Mouse (Mus musculus) telencephalon, adult 2 months (tissue): Measurements from ENCODE around the gene Samd14.

Experiments used
- DNase-seq: peaks from one replicate; pipeline ENCODE4 v3.0.0-alpha.2; 2011; ENCODE audit warnings: low read depth, low spot score

Gene Samd14

DNA sequence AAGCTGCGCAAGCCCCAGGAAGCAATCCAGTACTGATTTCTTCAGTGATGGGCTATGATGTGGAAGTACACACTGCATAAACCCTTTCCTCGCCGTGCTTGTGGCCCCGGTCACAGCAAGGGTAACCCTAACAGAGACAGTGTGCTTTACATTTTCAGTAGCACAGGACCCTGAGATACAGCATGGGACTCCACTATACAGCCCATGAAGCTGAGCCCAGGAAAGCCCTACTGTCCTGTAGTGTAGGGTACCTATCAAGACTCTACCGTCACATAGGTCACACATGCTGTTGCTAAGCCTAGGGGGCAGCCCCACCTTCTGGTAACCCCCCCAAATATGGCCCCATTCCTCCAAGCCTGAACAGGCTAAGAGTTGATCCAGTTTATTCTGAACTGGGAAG, 26.8 kb downstream of the Samd14 start:
- no peak for DNase-seq

DNA sequence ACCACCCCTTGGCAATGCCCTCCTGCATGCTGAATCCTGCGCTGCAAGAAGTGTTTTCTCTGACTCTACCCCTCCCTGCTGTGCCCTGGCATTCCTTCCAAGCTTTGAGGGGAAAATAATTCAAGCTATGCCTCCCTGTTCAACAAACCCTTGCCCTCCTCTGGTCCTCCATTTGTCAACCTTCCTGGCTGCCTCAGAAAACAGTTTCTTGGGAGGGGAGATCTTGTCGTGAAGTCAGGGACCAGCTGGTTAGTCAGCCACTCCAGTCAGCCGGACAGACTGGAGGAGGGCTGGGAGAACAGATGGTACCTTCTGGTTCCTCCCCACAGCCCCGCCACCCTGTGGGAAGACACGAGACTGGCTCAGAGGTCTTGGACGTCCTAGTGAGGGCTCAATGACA, 27.6 kb downstream of the Samd14 start:
- DNase-seq, result peak; percentile 35

DNA sequence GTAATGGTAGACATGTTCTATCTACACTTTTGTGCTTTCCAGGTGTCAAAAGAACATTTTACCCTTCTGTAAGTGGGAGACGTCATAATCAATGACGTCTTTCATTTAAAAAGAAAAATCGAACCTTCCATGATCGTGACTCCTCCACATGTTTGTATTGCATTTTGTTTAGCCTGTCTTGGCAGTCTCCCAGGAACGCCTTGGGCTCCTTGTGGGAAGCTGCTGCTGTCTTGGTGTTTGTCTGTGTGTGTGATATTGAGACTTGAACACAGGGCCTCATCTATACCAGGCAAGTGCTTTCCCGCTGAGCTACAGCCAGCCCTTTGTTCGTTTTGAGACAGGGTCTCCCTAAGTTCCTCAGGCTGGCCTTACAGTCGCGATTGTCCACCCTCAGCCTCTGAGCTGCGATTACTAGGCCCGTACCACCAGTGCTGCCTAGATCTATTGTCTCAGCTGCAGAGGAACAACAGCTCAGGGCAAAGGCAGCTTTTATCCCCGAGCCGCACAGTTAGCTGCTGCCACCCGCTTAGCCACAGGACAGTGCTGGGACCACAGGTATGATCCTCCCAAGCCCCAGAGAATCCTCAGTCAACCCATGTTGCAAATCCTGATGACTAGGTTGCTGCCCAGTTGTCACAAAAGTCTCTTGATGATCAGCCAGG, 28.6 kb downstream of the Samd14 start:
- DNase-seq, result peak; percentile 23

DNA sequence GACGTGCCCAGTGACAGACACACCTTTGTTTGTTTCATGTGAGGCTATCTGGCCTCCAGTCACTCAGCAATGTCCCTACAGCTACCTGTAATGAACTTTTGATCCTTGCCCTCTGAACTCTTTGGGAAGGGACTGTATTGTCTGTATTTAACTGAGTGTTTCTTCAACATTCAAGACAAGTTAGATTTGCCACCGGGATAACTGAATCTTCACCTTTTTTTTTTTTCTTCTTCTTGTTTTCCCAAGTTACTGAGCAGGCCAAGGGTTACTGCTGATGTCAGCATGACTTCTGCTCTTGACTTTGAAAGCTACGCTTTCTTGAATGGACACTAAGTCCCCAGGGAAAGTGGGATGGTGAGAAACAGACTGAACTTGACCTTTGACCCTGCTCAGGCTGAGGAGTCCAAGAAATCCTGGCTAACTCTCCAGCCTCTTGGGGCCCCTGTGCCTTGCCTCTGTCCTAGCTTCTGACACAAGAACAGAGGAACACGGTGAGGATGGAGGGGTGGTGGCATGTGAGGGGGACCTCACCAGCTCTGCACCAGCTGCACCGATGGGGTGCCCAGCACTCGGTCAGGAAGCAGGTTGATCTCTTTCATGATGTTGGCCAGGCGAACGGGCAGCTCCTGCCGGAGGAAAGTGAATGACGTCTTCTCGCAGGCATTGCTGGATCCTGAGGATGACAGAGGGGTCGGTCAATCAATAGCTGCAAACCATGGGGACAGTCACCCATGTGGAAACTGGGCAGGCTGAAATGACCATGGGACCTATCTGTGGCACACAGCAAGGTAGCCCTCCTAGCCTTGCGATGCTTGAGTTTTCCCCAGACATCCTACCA, 29.4 kb downstream of the Samd14 start:
- no peak for DNase-seq

DNA sequence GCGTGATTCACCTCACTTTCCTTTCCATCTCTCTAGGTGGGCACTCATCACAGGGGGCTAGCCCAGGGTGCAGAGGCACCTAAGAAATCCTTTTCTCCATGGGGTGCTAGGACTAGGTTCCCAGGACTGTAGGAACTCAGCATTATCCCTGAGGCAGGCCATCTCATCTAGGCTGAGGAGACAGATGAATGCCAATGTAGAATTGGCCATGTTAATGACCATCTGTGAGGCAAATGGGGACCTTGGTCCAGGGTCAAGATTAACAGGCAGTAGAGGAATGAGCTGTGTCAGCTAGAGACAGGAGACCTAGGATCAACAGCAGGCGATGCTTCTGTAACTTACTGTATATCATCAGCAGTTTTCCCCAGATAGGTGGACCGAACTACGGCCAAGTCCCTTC, 30.1 kb downstream of the Samd14 start:
- no peak for DNase-seq

DNA sequence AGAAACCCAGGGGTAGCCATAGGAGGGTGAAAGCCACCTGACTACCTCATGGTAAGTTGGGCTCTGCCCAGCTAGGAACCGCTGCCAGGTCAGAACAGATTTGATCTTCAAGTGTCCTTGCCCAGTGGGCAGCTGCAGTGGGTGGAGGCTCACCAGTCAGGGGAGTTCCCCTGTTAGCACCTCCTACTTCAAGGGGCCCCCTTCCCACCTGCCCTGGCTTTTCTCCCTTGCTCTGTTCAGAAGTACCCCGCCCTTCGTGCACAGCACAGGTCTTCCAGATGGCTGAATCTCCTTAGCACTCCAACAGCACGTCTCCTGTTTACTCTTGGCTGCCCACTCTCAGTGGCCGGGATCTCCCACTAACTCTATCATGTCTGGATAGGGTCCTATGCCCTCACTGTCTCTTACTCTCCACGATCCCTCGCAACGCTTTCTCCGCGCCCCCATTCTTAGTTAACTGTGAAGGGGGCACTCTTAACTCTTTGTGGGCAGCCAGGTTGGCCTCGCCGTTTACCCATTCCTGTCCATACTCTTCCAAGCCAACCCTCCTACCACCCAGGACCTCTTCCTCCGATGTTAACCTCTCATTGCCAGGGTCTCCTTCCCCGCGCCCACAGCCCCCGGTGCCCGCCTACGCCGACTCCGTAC, 30.9 kb downstream of the Samd14 start:
- DNase-seq, result peak; percentile 23

DNA sequence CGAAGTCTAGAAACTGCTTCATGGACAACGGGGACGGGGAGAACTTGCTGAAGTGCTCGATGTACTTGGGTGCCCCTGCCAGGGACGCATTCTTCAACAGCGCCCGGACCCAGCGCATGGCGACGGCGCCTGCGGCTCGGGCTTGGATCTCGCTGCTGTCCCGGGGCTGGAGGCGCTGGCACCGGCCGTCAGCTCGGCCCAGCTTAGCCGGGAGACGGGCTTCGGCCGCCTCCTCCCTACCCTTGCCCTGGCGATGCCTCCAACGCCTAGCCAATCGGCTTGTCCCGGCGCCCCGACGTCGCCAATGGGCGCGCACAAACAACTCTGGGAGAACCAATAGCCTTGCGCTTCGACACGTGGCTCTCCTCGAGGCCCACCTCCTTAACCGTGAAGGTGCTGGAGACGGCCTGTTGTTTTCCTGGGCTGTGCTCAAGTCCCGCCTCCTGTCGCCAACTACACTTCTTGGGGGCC, 31.5 kb downstream of the Samd14 start, which contains the start of gene Pdk2:
TSS of gene Pdk2 (minus strand) at position 216 of the 471 bp plus-strand sequence.
- peak; percentile 97 for DNase-seq

DNA sequence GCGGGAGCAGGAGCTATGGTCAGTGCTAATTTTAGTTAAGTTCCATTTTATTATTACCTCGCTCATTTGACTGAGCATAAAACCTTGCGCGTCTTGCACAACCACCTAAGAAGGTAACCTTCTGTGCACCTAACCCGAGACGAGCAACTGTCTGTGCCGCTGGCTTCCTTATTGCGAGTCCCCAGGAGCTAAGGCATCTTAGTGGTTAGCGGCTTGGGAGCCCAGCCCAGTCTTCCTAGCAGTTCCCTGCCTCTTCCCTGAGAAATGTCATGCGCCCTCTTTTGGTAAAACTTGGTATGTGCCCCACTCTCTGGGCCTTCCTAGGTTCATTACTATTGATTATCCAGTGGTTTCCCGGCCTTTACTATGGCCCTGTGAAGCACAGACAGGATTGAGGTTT, 32.4 kb downstream of the Samd14 start:
- DNase-seq, result peak; percentile 82

DNA sequence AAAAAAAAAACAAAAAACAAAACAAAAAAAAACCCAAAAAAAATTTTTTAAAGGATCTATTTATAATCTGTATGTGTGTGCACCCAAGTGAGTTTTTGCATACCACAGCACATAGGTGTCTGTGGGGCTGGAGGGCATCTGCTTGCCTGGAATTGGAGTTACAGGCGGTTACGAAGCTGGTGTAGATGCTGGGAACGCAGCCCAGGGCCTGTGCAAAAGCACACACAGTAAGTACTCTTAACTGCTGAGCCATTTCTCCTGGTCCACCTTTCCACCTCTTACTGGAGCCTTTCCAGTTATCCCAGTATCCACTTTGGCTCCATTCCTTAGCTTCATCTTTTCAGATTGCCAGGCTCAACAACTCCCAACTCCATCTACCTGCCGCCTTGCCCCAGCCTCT, 33.4 kb downstream of the Samd14 start:
- no peak for DNase-seq

DNA sequence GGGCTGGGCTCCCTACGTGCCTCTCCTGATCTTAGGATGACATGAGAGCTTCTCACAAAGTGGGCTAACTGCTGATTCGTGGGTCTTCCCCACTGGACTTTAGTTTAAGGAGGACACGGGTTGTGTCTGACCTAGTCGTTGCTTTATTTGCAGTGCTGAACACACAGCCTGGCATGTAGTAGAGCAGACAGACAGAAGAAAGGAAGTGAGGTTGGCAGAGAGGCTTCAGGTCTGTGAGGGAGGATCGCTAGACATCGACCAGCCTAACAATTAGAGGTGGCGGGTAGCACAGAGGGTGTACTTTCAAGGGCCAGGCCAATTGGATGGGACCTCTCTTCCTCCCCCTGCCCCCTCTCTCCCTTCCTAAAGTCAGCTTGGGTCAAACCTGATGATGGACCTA, 33.9 kb downstream of the Samd14 start:
- no peak for DNase-seq

DNA sequence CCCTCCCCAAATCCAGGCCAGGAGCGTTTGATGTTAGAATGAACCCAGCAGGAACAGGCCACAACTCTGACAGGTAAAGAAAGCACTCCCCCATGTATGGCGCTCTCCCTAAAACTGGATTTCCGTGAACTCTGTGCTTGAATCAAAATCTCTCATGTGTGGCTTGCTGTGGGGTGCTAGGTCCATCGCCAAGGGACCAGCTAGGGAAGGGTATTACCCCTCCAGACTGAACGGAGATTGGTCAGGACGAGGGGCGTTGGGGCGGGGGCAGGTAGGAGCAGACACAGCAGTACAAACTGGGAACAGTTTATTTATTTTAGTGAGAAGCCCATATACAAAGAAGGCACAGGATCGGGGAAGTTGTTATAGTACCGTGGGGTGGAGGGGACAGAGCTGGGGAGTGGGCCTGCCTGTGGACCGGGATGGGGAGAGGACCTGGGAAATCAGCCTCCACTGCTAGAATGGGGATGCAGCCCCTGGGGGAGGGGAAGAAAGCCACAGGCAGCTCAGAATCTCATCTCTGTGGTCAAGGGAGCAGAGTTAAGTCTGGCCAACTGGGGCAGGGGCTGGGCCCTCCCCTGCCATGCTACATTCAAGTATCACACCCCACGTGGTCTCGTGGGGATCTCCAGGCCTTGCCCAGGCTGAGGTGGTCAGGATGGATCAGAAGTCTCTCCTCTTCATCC, 34.6 kb downstream of the Samd14 start:
- DNase-seq, result no peak

DNA sequence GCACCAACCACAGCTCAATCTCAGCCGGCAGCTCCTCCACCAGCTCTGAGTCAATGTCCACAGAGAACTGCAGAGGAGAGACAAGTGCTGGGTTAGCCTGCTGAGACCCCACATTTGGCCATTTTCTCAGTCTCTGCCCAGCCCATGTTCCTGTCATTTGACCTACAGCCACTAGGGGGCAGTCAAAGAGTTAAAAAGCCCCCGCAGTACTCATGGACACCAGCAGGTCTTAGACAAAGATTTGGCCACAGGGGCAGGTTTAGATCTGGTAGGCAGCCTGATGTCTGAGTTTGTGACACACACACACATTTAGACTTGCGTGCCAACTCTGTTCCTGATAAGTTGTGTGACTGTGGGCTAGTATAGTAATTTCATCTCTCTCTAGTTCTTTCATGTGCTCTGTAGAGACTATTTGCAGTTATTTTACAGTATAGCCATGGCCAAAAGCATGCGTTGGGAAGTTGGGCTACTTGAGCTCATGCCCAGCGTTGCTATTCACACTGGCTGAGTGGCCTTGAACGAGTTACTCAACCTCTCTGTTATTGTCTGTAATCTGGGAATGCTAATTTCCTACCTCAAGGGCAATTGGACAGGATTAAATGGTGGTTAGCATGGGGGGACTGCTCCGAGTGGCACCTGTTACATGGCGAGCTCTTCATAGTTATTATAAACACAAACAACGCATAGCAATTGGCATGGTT, 37.5 kb downstream of the Samd14 start:
- no peak for DNase-seq

DNA sequence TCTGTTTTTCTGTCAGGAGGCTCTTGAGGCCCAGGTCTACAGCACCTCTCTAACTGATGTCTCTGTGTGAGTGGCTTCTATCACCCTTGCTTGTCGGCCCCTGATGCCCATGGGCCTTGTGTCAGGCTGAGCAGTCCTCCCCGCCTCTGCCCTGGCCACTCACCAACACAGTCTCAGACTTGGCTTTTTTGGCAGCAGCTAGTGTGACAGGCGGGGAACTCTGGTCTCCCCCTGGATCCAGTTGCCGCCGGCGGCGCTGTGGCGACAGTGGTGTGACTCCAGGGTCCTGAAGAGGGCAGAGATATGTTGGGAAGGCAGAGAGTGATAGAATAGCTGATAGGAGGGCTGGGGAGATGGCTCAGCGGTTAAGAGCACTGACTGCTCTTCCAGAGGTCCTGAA, 43.4 kb downstream of the Samd14 start:
- no peak for DNase-seq

DNA sequence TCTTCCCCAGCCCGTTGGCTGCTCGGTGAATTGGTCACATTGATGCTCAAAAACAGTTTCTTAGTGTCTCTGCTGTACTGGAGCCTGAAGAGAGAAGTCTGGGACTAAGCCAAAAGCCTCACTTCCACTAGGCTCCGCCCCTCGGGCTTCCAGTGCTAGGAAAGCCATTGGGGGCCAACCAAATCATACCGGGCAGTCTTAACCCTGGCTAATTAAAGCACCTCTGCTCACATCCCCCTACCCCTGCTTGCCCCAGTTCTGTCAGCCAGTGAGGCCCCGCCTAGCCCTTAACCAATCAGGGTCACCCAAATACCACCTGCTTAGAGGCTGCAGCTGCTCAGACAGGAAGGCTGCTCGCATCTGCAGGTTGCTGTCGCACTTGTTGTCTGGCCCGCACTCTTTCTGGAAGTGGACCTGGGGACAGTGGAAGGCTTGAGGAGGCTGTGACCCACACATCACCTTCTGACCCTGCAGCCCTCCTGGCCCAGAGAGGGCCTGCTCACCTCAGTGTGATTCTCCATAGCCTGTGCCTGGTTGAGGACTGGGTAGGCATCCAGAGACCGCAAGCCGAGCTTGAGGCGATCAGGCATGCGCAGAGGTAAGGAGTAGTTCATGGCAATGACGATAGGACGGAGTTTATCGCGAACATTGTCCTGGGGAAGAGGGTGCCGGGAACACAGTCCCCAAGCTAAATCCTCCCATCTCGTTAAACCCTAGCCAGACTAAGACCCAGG, 47.3 kb downstream of the Samd14 start:
- DNase-seq, result no peak

DNA sequence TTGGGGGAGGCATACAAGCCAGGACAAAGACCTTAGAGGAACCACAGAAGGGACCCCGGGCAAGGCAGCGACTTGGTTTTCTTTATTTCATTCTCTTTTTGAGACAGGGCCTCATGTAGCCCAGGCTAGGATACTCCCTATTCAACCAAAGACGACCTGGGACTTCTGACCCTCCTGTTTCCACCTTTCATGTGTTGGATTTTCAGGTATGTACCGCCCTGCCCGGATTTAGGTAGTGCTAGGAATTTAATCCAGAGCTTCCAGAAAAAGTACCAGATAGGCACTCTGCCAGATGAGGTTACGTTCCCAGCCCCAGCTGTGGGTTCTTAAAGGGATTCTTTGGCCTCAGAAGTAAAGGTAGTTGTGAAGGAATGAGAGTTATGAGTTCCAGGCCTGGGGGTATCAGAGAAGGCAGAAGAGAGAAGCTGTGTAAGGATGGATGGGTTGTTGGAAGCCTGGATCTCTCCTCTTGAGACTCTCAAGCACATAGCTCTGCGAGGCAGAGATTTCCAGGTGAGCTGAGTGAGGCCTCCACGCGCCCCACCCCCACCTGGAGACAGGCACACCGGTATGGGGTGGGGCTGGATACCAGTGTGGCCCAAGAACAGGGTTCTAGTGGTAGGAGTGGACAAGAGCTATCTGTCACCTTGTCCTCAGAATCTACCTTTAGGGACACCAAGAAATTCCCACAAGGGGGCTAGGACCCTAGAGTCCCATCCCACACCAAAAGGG, 59.7 kb downstream of the Samd14 start:
- DNase-seq, result no peak

DNA sequence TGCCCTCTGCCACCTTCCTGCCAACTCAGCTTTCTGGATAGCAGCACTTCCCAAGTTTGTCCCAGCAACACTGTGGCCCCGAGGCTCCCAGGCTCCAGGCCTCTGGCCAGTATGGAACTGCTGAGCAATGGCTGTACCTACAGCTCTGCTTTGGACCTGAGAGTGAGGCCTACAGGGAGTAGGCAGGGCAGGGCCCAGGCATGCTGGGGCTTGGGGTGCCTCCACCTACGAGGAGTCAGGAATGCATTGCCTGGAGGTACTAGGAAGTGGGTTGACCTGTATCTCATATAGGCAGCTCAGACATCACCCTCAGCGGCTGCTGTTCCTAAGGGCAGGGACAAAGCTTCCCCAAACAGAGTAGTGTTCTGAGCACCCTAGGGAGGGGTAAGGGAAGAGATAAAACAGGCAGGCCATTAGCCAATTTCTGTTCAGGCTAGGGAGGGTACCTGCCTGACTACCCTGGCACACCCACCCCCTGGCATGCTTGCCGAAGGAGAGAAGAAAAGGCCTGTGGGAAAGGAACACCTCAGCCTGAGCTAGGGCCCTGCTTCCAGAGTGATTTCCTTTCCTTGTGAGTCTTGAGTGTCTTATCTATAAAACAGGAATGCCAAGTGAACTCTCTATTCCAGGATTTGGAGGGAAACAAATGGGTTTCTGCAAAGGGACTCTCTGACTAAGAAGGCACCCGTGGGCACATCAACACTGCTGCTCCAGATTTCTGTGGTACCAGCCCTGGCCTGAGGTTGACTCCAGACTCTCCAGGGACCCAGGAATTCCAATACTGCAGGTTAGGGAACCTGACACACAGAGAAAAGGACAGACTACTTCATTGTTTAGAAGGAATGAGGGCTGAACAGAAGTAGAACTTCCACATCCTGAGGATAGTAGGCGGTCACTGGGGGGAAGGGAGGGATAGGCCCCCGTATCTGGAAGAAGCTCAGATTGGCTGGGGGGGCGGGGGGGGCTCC, 60.7 kb downstream of the Samd14 start:
- no peak for DNase-seq

DNA sequence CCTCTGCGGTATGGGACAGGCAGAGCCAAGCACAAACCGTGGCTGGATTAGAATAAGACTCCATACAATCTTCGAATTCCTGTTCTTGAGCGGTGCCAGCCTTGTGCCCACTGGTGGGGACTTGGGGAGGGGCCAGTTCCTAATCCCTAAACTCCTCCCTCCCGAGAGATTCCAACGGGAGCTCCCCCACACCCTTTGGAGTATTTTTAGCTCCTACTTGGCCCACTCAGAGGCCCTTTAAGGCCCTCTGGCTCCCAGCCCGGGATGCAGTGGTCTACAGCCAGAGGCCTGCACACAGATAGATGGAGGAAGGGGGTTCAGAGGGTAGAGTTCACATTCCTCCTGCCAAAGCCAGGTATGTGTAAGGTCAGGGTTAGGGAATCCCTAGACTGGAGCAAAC, 61.6 kb downstream of the Samd14 start:
- no peak for DNase-seq

DNA sequence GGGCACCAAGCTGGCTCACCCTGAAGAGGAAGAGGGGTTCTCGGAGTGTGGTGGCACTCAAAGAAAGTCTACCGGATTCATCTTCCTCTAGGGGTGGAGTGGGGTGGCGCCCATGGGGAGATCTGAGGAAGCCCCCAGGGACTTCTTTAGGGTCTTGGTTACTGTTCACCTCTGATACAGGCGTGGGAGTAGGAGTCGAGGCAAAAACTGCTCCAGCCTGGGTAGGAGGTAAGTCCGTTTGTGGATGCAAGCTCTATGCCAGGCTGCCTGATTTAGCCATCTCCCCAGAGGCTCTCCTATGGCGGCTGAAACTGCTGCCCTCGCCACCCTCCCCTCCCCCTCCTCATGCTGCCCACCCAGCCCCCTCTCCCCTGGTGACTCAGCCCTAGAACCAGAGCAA, 62.5 kb downstream of the Samd14 start:
- no peak for DNase-seq

DNA sequence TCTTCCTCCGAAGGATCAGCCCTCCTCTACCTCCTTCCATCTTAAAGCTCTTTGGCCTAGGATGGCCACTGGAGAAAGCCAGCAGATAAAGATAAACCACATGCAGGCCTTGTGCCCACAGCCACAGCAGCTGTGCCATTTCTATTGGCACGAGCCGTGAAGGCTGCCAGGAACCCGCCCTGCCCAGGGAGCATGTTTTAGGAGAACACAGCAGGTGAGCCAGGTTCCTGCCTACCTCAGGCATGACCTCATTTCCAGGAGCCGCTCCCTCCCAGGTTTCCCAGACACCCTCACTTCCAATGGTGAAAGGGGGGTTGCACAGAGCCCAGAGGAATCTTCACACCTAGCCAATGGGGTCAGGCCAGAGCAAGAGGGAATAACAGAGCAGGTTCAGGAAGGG, 63.1 kb downstream of the Samd14 start:
- DNase-seq, result no peak
